Mouse (Mus musculus) inflammation-experienced regulatory T-cells, adult 6 months (primary cell): ENCODE data around the gene Slfn9. TPM values are rescaled to one million over a fixed set of nuclear protein-coding genes. Genes with fewer than 3 reads are reported as not detected.
"Not testable (repeated sequence)": the region's sequence is repeated elsewhere in the genome, so short reads cannot be mapped to it uniquely, and the experiment has no call there.

Experiments
- ATAC-seq: one replicate; pipeline ENCODE4 v1.8.0; 2017
- polyA plus RNA-seq, 3 experiments: library from polyadenylated mRNA; unstranded; fragments of 100-300 nt; shearing (Covaris generic); gene quantifications; one replicate each; pipeline ENCODE4 v1.2.1; 2017

Slfn9 gene
- polyA plus RNA-seq: 10 to 100 TPM; 23.0 to 30.8 (median 23.2) TPM

GRCm38 (mm10) chr11:82991469-82992166 lies at the start of gene Slfn9:
Gene Slfn9, minus strand, starts transcription at chr11:82991830.
- peak; percentile 42 for ATAC-seq

- peak; percentile 20 for ATAC-seq
Measured at GRCm38 (mm10) chr11:83041000-83041399, 49.4 kb upstream of the Slfn9 start.

GRCm38 (mm10) chr11:83040325-83040724 lies 48.7 kb upstream of the Slfn9 start:
- peak; percentile 81 for ATAC-seq

- ATAC-seq: no peak
Measured at GRCm38 (mm10) chr11:83039796-83040195, 48.2 kb upstream of the Slfn9 start.

- peak; percentile 62 for ATAC-seq
Measured at GRCm38 (mm10) chr11:83039156-83039555, 47.5 kb upstream of the Slfn9 start.

- ATAC-seq: not testable (repeated sequence)
Measured at GRCm38 (mm10) chr11:83038686-83039085, 47.1 kb upstream of the Slfn9 start.

- peak; percentile 74 for ATAC-seq
Measured at GRCm38 (mm10) chr11:83020621-83021020, 29.0 kb upstream of the Slfn9 start, which contains the start of gene Slfn8. Gene Slfn8, minus strand, starts transcription at chr11:83020810.

GRCm38 (mm10) chr11:83019561-83020519 lies 28.2 kb upstream of the Slfn9 start:
- peak; percentile 31 for ATAC-seq

GRCm38 (mm10) chr11:83016093-83016492 lies 24.5 kb upstream of the Slfn9 start:
- ATAC-seq: no peak

GRCm38 (mm10) chr11:83013356-83013755 lies 21.7 kb upstream of the Slfn9 start:
- no peak for ATAC-seq

GRCm38 (mm10) chr11:82990612-82991385 lies 831 bp downstream of the Slfn9 start:
- ATAC-seq: peak; percentile 85

- no peak for ATAC-seq
Measured at GRCm38 (mm10) chr11:82989357-82989756, 2.3 kb downstream of the Slfn9 start.

GRCm38 (mm10) chr11:82987621-82988020 lies 4.0 kb downstream of the Slfn9 start:
- no peak for ATAC-seq

GRCm38 (mm10) chr11:82983193-82983592 lies 8.4 kb downstream of the Slfn9 start:
- no peak for ATAC-seq

- not testable (repeated sequence) for ATAC-seq
Measured at GRCm38 (mm10) chr11:82982409-82982808, 9.2 kb downstream of the Slfn9 start.

GRCm38 (mm10) chr11:82973916-82974315 lies 17.7 kb downstream of the Slfn9 start:
- no peak for ATAC-seq

- ATAC-seq: no peak
Measured at GRCm38 (mm10) chr11:82971590-82971974, 20.0 kb downstream of the Slfn9 start.

- no peak for ATAC-seq
Measured at GRCm38 (mm10) chr11:82970712-82971589, 20.7 kb downstream of the Slfn9 start.

GRCm38 (mm10) chr11:82962215-82962614 lies 29.4 kb downstream of the Slfn9 start:
- ATAC-seq: peak; percentile 35

GRCm38 (mm10) chr11:82961743-82962142 lies 29.9 kb downstream of the Slfn9 start:
- ATAC-seq: peak; percentile 55

- peak; percentile 42 for ATAC-seq
Measured at GRCm38 (mm10) chr11:82959613-82960012, 32.0 kb downstream of the Slfn9 start.

GRCm38 (mm10) chr11:82956925-82957324 lies 34.7 kb downstream of the Slfn9 start:
- no peak for ATAC-seq
